11 mouse cellular contexts compared by ENCODE assay signal in genomic region chr15:97595284-97595796, GRCm38 (mm10).
"Had no signal": no experiment of that assay in that cellular context is flagged by ENCODE, and none has a peak within 500 bp of the region (broad histone marks: within the 10 kb centered on the region; RNA-seq: fewer than 3 reads in every experiment).

No protein-coding gene starts in this region.

- H3K4me3 ChIP-seq: limb, embryonic 15.5 days; liver, embryonic 12.5 days; lung, embryonic 15.5 days; megakaryocyte, embryonic 14.5 days; midbrain, embryonic 15.5 days had no signal

- H3K27ac ChIP-seq: limb, embryonic 15.5 days; liver, embryonic 12.5 days; macrophage; midbrain, embryonic 15.5 days had no signal

- DNase-seq: kidney, adult 9 months; kidney, postnatal 14 days; lung, postnatal 14 days; right cerebral cortex, postnatal 25 days; thymus, postnatal 36 days had no signal

- H3K9ac ChIP-seq: limb, embryonic 15.5 days; liver, embryonic 12.5 days; lung, embryonic 15.5 days; midbrain, embryonic 15.5 days had no signal

- H3K4me1 ChIP-seq: limb, embryonic 15.5 days; lung, embryonic 15.5 days had no signal

- H3K27me3 ChIP-seq: limb, embryonic 15.5 days; lung, embryonic 15.5 days; midbrain, embryonic 15.5 days had no signal

- H3K9me3 ChIP-seq: limb, embryonic 15.5 days; liver, embryonic 12.5 days; lung, embryonic 15.5 days; midbrain, embryonic 15.5 days had no signal

- H3K36me3 ChIP-seq: limb, embryonic 15.5 days; liver, embryonic 12.5 days; lung, embryonic 15.5 days; midbrain, embryonic 15.5 days had no signal
